Mouse (Mus musculus) left cerebral cortex, postnatal 10 days (tissue): ENCODE measurements around the gene Fbxw21. TPM values are rescaled to one million over a fixed set of nuclear protein-coding genes. Genes with fewer than 3 reads are reported as not detected.

Source experiments
- DNase-seq, 2 experiments: peaks; one replicate each; pipeline ENCODE4 v3.0.0; 2021 to 2022; ENCODE audit warnings: low spot score in 2 of 2, mixed read lengths in 1 of 2; ENCODE audit errors: extremely low spot score in 1 of 2
- intact Hi-C: fragments of 180-260 bp; cut with DNase I; formaldehyde crosslinking; loops from one replicate; pipeline ENCODE4 v1.15.1; 2025
- total RNA-seq, 2 experiments: library from RNA; stranded (reverse); gene quantifications; 2 replicates each; pipeline ENCODE4 v1.2.3; 2021

The Fbxw21 gene
- total RNA-seq, 2 experiments from 2014 or later: not detected

DNA sequence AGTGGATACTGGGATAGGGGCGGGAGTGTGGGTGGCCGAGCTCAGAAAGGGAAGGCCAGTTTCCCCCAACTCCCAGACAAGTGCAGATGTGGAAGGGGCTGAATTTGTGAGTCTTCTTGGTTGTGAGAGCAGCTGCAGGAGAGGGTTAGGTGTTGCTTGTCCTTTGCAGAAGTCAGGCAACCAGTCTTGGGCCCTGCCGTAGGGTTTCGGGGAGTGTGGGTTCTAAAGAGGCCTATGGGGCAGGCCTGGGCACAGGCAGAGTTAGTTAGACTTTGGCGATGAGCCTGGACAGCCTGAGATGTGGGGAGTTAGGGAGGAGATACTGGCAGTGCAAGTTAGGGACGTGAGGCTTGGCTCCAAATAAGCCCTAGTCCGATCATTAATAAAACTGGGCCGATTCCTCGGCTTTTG is 65.6 kb downstream of the Fbxw21 start:
- intact Hi-C loops: loop anchor here (10.0 kb wide), 1 partner anchor 739 kb away; the partner anchor contains the start of gene Nme6
- DNase-seq: peak; percentile 31 to 33

DNA sequence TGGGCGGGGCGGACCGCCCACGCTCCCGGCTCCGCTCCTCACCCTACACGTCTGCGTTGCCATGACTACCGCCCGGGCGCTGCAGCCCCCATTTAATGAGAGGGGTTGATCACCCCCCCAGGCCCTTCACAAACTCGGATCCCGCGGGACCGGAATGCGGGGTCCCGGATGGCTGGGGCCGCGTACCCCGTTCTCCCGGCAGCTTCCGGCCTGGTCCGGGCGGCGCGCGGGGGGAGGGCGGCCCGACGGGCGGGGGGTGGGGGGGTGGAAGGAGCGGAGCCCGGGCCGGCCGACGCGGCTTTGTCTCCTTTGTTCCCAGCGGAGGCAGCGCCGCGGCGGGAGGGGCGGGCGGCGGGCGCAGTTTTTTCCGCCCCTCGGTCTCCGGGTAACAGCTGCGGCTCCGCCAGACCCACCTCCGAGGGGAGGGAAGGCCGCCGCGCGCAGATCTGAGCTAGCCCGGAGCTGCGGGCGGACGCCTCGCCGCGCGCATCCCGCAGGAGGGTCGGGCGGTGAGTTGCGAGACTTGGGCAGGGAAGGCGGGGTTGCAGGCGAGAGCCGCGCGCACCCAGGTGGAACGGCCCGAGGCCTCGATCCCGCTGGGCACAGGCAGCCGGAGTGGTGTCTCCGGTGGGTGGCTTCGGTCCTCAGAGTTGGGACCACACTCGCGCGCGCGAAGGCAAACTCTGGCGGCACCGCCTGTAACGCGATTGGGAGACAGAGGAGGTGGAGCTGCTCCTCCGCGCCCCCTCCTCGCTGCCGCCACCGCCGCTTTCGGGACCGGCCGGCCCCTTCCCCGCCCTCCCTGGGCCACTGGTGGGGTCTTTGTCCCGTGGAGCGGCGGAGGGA is 66.5 kb downstream of the Fbxw21 start, which contains the start of gene Plxnb1:
Plxnb1 (plus strand) TSS at position 253 of the 846 bp plus-strand sequence.
- peak; percentile 73 to 90 for DNase-seq
- intact Hi-C loops: loop anchor here (10.0 kb wide), 1 partner anchor 739 kb away; the partner anchor contains the start of gene Nme6

DNA sequence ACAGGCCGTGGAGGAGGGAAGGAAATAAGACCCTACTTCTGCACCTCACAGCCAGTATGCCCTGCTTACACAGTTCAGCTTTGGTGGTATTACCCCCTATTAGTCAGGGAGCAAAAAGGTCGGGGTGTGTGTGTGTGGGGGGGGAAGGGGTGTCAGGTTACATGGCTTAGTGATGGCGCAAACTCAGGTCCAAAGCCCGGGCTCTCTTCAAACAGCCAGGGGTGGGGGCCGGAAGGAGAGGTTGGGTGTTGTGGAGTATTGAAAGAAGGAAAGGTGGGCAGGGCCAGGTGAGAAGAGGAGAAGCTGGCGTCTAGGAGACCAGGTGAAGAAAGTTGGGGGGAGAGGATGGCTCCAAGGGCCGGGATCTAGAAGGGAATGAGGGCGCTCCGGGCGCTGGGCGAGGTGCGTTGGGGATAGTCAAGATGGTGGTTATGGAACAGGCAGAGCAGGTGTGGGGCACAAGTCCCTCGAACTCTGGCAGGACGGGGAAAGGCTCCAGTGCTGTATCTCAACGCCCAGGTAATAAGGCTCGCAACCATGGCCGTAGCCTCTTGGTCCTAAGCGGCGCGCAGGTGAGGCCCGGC is 67.2 kb downstream of the Fbxw21 start:
- DNase-seq: no peak
- intact Hi-C loops: loop anchor here (10.0 kb wide), 1 partner anchor 740 kb away; the partner anchor contains the start of gene Nme6

DNA sequence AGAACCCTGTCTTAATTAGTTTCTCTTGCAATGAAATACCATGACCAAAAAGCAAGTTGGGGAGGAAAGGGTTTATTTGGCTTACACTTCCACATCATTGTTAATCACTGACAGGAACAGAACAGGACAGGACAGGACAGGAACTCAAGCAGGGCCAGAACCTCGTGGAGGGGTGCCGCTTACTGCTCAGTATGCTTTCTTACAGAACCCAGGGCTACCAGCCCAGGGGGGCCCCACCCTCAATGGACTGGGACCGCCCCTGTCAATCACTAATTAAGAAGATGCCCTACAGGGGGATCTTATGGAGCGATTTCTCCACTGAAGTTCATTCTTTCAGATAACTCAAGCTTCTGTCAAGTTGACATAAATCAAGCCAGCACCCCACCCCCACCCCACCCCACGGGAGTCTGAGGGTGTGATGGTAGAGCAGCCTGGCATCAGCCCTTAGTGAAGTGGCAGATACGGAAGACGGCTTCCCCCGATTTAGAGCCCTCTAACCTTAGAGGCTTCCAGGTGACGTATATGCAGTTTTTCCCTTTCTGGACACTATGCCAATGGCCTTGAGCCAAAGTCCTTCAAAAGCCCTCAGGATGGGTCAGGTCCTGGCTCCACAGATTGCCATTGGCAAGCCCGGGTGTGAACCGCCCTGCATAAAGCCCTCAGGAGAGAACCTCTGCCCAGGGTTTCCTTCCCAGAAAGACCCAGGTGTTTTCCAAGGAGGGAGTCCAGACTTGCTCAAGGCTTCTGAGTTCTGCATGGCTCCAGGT is 67.9 kb downstream of the Fbxw21 start:
- no peak for DNase-seq

DNA sequence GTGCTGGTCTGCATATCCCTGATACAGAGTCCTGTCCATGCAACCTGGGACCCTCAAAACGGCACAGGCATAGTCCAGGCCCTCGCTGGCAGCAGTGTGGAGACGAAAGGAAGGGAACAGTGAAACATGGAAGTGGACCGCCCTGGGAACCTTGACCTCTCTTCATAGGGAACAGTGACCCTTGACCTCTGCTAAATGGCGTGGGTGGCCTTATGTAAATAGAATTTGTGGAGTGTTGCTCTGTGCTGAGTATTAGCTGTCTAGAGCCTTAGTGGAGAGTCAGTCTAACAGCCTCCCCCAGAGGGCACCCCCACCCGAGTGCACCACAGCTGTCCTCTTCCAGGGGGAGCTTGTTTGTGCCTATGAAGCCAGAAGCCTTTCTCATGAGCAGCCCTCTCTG is 69.0 kb downstream of the Fbxw21 start:
- intact Hi-C loops: loop anchor here (10.0 kb wide), 1 partner anchor 742 kb away; the partner anchor contains the start of gene Nme6
- DNase-seq: no peak

More for the DNA sequence above, 67.9 kb downstream of the Fbxw21 start:
- intact Hi-C loops: loop anchor here (10.0 kb wide), 1 partner anchor 741 kb away; the partner anchor contains the start of gene Nme6

DNA sequence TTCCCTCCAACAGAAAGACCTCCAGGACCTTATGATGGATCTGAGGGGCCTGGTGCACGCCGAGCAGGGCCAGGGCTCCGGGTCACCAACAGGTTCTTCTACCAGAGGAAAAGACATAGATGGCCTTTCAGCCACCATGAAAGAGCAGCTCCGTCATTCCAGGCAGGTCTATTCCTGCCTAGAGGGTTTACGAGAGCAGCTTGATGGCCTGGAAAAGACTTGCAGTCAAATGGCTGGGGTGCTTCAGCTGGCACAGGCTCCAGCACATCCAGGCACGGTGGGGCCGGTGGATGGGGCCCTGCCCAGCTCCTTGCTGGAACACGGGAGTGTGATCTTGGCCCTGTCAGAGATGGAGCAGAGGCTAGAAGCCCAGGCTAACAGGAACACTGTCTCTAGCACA is 70.0 kb downstream of the Fbxw21 start:
- no peak for DNase-seq
- intact Hi-C loops: loop anchor here (10.0 kb wide), 1 partner anchor 743 kb away; the partner anchor contains the start of gene Nme6

DNA sequence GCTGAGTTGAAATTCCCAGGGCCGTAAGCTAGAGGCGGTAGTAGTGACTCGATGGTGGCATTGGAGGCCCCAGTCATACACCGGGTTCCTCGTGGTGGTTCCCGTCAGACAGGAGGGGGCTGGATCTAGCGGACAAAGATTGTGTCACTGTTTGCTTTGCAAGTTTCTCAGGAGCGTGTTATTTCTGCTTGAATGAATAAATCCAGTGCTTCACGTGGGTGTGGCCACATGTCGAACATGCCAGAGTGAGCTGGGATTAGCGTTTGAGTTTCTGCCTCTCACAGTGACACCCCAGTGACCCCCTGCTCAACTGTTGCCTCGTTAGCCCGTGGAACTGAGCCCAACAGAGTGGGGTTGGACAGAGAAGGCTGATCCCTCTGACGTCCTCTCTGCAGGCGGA is 71.4 kb downstream of the Fbxw21 start:
- intact Hi-C loops: loop anchor here (10.0 kb wide), 1 partner anchor 744 kb away; the partner anchor contains the start of gene Nme6
- no peak for DNase-seq

Other genes starting within 250 kb of the Fbxw21 start
- not detected for gene Tmem89, start 247.4 kb downstream of the Fbxw21 start, total RNA-seq
- 100 to 1,000 TPM; 394 to 398 TPM for gene Uqcrc1, start 225.4 kb downstream of the Fbxw21 start, total RNA-seq
- gene Col7a1, start 208.5 kb downstream of the Fbxw21 start, total RNA-seq: 1 to 10 TPM; 5.2 to 6.1 TPM
- gene Ucn2, start 176.0 kb downstream of the Fbxw21 start, total RNA-seq: under 1 TPM; 0.30 to 0.49 TPM
- 10 to 100 TPM; 19.2 to 25.8 TPM for gene Pfkfb4, start 170.3 kb downstream of the Fbxw21 start, total RNA-seq
- gene Shisa5, start 123.5 kb downstream of the Fbxw21 start, total RNA-seq: 10 to 100 TPM; 46.2 to 56.7 TPM
- gene Trex1, start 102.3 kb downstream of the Fbxw21 start, total RNA-seq: 10 to 100 TPM; 11.4 to 12.1 TPM
- gene Atrip, start 87.9 kb downstream of the Fbxw21 start, total RNA-seq: 10 to 100 TPM; 24.4 to 29.0 TPM
- 1 to 10 TPM; 6.4 TPM for gene Ccdc51, start 79.5 kb downstream of the Fbxw21 start, total RNA-seq
- 100 to 1,000 TPM; 384 to 385 TPM for gene Tma7, start 79.5 kb downstream of the Fbxw21 start, total RNA-seq
- gene Plxnb1, start 66.7 kb downstream of the Fbxw21 start, total RNA-seq: 10 to 100 TPM; 56.9 to 65.2 TPM
- not detected for gene Fbxw13, start 33.9 kb upstream of the Fbxw21 start, total RNA-seq
- gene Fbxw20, start 72.7 kb upstream of the Fbxw21 start, total RNA-seq: not detected
- gene Fbxw14, start 125.6 kb upstream of the Fbxw21 start, total RNA-seq: not detected
- not detected for gene Fbxw28, start 177.6 kb upstream of the Fbxw21 start, total RNA-seq
- gene Fbxw22, start 242.3 kb upstream of the Fbxw21 start, total RNA-seq: not detected